Mouse (Mus musculus): ENCODE data around the gene Fam178b. TPM values are rescaled to one million over a fixed set of nuclear protein-coding genes. Genes with fewer than 3 reads are reported as not detected.

The Fam178b gene
- total and polyA plus RNA-seq, 2 experiments from 2014 or later, result 0.32 TPM; not detected in 1

- no peak for ATAC-seq (ENCODE audit: low FRiP score)
These were observed 105.8 kb downstream of the Fam178b start for GRCm38 (mm10) chr1:36576991-36577675.

GRCm38 (mm10) chr1:36575347-36575746 is 107.6 kb downstream of the Fam178b start:
- 64% methylated on average over 6 of the region's 6 CpGs for WGBS
- Histone ChIP-seq H3K36me3 (ENCODE audit: insufficient read depth, low read length) (no peaks in the 10 kb centered on the region), H3K4me2 (ENCODE audit: low read depth, low read length, poor library complexity, severe bottlenecking) (no peak overlapping the region), H3K4me1 (ENCODE audit: insufficient read depth, low read length) (peaks cover 6% of the 10 kb centered on the region), H3K9me3 (ENCODE audit: low read length) (no peaks in the 10 kb centered on the region), H3K4me3 (ENCODE audit: low read depth, low read length) (no peak overlapping the region), H3K27ac (ENCODE audit: low read depth, low read length) (no peak overlapping the region), H3K27me3 (ENCODE audit: insufficient read depth, low read length) (no peaks in the 10 kb centered on the region), H3K9ac (replicated peaks; ENCODE audit: low read length, poor library complexity, severe bottlenecking) (no peak overlapping the region)
- no peak for TF ChIP-seq CTCF (IDR thresholded peaks at IDR 0.05)
- DNase-seq (ENCODE audit: low spot score), result no peak
- ATAC-seq (ENCODE audit: low FRiP score), result no peak

More at GRCm38 (mm10) chr1:36576991-36577675, 105.8 kb downstream of the Fam178b start:
- Histone ChIP-seq H3K4me1 (ENCODE audit: insufficient read depth, low read length) (peaks cover 6% of the 10 kb centered on the region), H3K9ac (replicated peaks; ENCODE audit: low read length, poor library complexity, severe bottlenecking) (no peak overlapping the region), H3K36me3 (ENCODE audit: insufficient read depth, low read length) (no peaks in the 10 kb centered on the region), H3K27ac (ENCODE audit: low read depth, low read length) (no peak overlapping the region), H3K9me3 (ENCODE audit: low read length) (no peaks in the 10 kb centered on the region), H3K27me3 (ENCODE audit: insufficient read depth, low read length) (no peaks in the 10 kb centered on the region), H3K4me3 (ENCODE audit: low read depth, low read length) (no peak overlapping the region), H3K4me2 (ENCODE audit: low read depth, low read length, poor library complexity, severe bottlenecking) (no peak overlapping the region)
- 81% methylated on average over 6 of the region's 6 CpGs for WGBS
- DNase-seq (ENCODE audit: low spot score), result no peak
- no peak for TF ChIP-seq CTCF (IDR thresholded peaks at IDR 0.05)

- no peak overlapping the region for H3K9ac ChIP-seq (replicated peaks; ENCODE audit: low read length, poor library complexity, severe bottlenecking)
- DNase-seq (ENCODE audit: low spot score) (no peak), ATAC-seq (ENCODE audit: low FRiP score) (no peak)
These were observed 108.6 kb downstream of the Fam178b start for GRCm38 (mm10) chr1:36574196-36574955.

GRCm38 (mm10) chr1:36573524-36573923 is 109.5 kb downstream of the Fam178b start:
- no peak overlapping the region for H3K4me2 ChIP-seq (ENCODE audit: low read depth, low read length, poor library complexity, severe bottlenecking)
- TF ChIP-seq CTCF (IDR thresholded peaks at IDR 0.05), result no peak
- ATAC-seq (ENCODE audit: low FRiP score) (no peak), DNase-seq (ENCODE audit: low spot score) (no peak)
- H3K4me3 ChIP-seq (ENCODE audit: low read depth, low read length), result no peak overlapping the region
- H3K4me1 ChIP-seq (ENCODE audit: insufficient read depth, low read length), result no peaks in the 10 kb centered on the region
- H3K27me3 ChIP-seq (ENCODE audit: insufficient read depth, low read length), result no peaks in the 10 kb centered on the region
- WGBS, result 86% methylated on average over 8 of the region's 8 CpGs
- no peaks in the 10 kb centered on the region for H3K9me3 ChIP-seq (ENCODE audit: low read length)
- H3K9ac ChIP-seq (replicated peaks; ENCODE audit: low read length, poor library complexity, severe bottlenecking), result no peak overlapping the region
- H3K36me3 ChIP-seq (ENCODE audit: insufficient read depth, low read length), result no peaks in the 10 kb centered on the region
- H3K27ac ChIP-seq (ENCODE audit: low read depth, low read length), result no peak overlapping the region

More at GRCm38 (mm10) chr1:36574196-36574955, 108.6 kb downstream of the Fam178b start:
- no peak overlapping the region for H3K4me2 ChIP-seq (ENCODE audit: low read depth, low read length, poor library complexity, severe bottlenecking)
- H3K4me1 ChIP-seq (ENCODE audit: insufficient read depth, low read length), result no peaks in the 10 kb centered on the region
- no peaks in the 10 kb centered on the region for H3K27me3 ChIP-seq (ENCODE audit: insufficient read depth, low read length)
- no peaks in the 10 kb centered on the region for H3K9me3 ChIP-seq (ENCODE audit: low read length)
- no peak overlapping the region for H3K4me3 ChIP-seq (ENCODE audit: low read depth, low read length)
- no peak for TF ChIP-seq CTCF (IDR thresholded peaks at IDR 0.05)
- 81% methylated on average over 5 of the region's 5 CpGs for WGBS
- H3K27ac ChIP-seq (ENCODE audit: low read depth, low read length), result no peak overlapping the region
- H3K36me3 ChIP-seq (ENCODE audit: insufficient read depth, low read length), result no peaks in the 10 kb centered on the region

GRCm38 (mm10) chr1:36572709-36573108 is 110.3 kb downstream of the Fam178b start:
- no peak overlapping the region for H3K4me3 ChIP-seq (ENCODE audit: low read depth, low read length)
- DNase-seq (ENCODE audit: low spot score), result no peak
- no peak for ATAC-seq (ENCODE audit: low FRiP score)

GRCm38 (mm10) chr1:36572140-36572700 is 110.8 kb downstream of the Fam178b start:
- no peaks in the 10 kb centered on the region for H3K36me3 ChIP-seq (ENCODE audit: insufficient read depth, low read length)
- no peaks in the 10 kb centered on the region for H3K9me3 ChIP-seq (ENCODE audit: low read length)
- H3K27me3 ChIP-seq (ENCODE audit: insufficient read depth, low read length), result no peaks in the 10 kb centered on the region
- no peak overlapping the region for H3K4me3 ChIP-seq (ENCODE audit: low read depth, low read length)
- ATAC-seq (ENCODE audit: low FRiP score), result no peak
- H3K4me2 ChIP-seq (ENCODE audit: low read depth, low read length, poor library complexity, severe bottlenecking), result no peak overlapping the region
- H3K4me1 ChIP-seq (ENCODE audit: insufficient read depth, low read length), result no peaks in the 10 kb centered on the region
- 71% methylated on average over 2 of the region's 2 CpGs for WGBS
- TF ChIP-seq CTCF (IDR thresholded peaks at IDR 0.05), result no peak
- DNase-seq (ENCODE audit: low spot score), result no peak
- no peak overlapping the region for H3K9ac ChIP-seq (replicated peaks; ENCODE audit: low read length, poor library complexity, severe bottlenecking)
- no peak overlapping the region for H3K27ac ChIP-seq (ENCODE audit: low read depth, low read length)

More at GRCm38 (mm10) chr1:36572709-36573108, 110.3 kb downstream of the Fam178b start:
- 70% methylated on average over 1 of the region's 1 CpGs for WGBS
- no peak for TF ChIP-seq CTCF (IDR thresholded peaks at IDR 0.05)
- Histone ChIP-seq H3K27ac (ENCODE audit: low read depth, low read length) (no peak overlapping the region), H3K9me3 (ENCODE audit: low read length) (no peaks in the 10 kb centered on the region), H3K4me2 (ENCODE audit: low read depth, low read length, poor library complexity, severe bottlenecking) (no peak overlapping the region), H3K4me1 (ENCODE audit: insufficient read depth, low read length) (no peaks in the 10 kb centered on the region), H3K9ac (replicated peaks; ENCODE audit: low read length, poor library complexity, severe bottlenecking) (no peak overlapping the region), H3K27me3 (ENCODE audit: insufficient read depth, low read length) (no peaks in the 10 kb centered on the region), H3K36me3 (ENCODE audit: insufficient read depth, low read length) (no peaks in the 10 kb centered on the region)

Measured in midbrain, postnatal 0 days (tissue).